Mouse (Mus musculus) stomach, postnatal 0 days (tissue): Measurements from ENCODE around the gene Dst.

ENCODE experiments used
- CTCF ChIP-seq: IDR thresholded peaks from 2 replicates; pipeline ENCODE4 v1.5.1; 2016; ENCODE audit warnings: antibody characterized with exemption, low read depth, mild to moderate bottlenecking, moderate library complexity
- EP300 ChIP-seq: optimal IDR thresholded peaks from 2 replicates; pipeline ENCODE3; 2016; ENCODE audit warnings: antibody characterized with exemption

DNA sequence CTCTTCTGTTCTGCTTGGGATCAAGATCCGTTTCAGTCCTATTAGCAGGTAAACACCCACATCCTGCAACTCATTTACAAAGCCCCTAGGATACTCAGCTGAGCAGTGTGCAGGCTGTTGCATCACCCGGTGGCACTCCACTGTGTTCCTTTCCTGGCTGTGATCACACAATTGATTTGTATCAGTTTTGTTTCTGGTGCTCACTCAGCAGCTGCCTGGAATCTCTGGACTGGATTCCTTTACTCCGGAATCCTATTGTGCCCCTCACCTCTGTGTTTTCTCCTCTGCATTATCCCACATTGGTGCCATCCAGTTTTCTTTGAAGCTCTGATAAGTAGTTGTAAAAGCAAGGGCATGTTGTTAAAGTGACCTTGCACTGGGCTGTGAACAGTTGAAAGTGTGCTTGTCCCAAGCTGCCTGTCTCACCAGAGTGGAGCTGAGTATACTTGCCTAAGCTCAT, 195.7 kb downstream of the Dst start:
- TF ChIP-seq CTCF (no peak), EP300 (no peak)
